Mouse (Mus musculus): Measurements from ENCODE around the gene Traf1. TPM values are rescaled to one million over a fixed set of nuclear protein-coding genes. Genes with fewer than 3 reads are reported as not detected.

The Traf1 gene
- polyA plus RNA-seq, 1 experiment from 2014 or later: 18.6 TPM

DNA sequence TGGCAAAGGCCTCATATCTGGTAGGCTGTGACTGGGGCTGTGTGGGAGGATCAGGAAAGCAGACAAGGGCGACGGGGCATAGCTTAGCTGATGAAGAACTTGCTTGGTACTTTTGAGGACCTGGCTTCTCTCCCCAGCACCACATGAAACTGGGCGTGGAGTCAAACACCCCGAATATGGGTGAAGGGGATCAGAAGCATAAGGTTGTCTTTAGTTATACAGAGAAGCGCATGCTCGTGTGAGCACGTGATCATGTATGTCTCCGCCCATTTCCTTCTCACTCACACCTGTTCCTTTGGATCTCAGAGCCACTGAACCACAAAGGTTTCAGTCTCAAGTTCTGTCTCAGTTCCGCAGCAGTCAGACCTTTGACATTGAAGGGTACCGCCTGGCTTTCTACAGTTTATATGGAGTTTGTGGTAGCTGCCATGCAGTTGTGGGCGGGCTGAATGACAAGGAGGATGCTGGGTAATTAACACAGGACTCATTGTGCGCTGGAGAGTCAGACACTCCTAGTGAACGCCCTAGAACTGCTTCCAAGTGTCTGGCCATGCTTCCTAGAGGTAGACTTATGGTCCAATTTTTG is 1.9 kb upstream of the Traf1 start:
- Histone ChIP-seq H3K27ac (peak overlapping the region; percentile 48; the same call in 1 of the 2 replicates), H3K27me3 (ENCODE audit: insufficient read depth, low read length) (no peaks in the 10 kb centered on the region), H3K4me3 (replicated peaks; ENCODE audit: low read depth, low read length) (no peak overlapping the region), H3K9ac (ENCODE audit: low read depth, low read length) (no peak overlapping the region), H3K4me2 (ENCODE audit: low read length) (peak overlapping the region; percentile 14; the same call in 1 of the 2 replicates), H3K9me3 (replicated peaks; ENCODE audit: low read length) (no peaks in the 10 kb centered on the region), H3K4me1 (replicated peaks; ENCODE audit: insufficient read depth, low read length) (peaks cover 16% of the 10 kb centered on the region; the same call in 1 of the 2 replicates), H3K36me3 (ENCODE audit: insufficient read depth, low read length) (no peaks in the 10 kb centered on the region)
- 49% methylated on average over 13 of the region's 13 CpGs for WGBS
- DNase-seq (ENCODE audit: low spot score) (peak; percentile 83), ATAC-seq (replicated peaks; ENCODE audit: low FRiP score, low read depth) (peak; percentile 69)
- no peak for TF ChIP-seq CTCF (IDR thresholded peaks at IDR 0.05; ENCODE audit: low read depth)

DNA sequence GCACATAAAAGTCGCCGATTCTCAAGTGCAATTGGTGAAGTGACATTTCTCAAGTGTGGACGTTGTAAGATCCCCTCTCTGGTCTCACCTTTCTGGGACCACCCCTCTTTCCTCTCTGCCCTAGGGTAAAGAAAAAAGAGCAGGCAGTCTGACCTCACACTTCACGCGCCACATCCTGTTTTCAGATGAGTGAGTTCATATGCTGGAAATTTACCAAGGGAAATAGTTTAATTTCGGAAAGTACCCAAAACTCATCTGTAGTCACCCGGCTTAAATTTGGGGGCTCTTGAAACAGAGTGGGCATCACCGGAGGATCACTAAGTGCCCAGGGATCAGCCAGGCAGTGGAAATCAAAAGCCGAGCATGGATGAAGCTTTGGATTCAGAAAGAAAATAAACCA is 1.3 kb upstream of the Traf1 start:
- H3K27me3 ChIP-seq (ENCODE audit: insufficient read depth, low read length): no peaks in the 10 kb centered on the region
- H3K4me3 ChIP-seq (replicated peaks; ENCODE audit: low read depth, low read length): no peak overlapping the region
- WGBS: 44% methylated on average over 9 of the region's 9 CpGs
- no peaks in the 10 kb centered on the region for H3K9me3 ChIP-seq (replicated peaks; ENCODE audit: low read length)
- H3K36me3 ChIP-seq (ENCODE audit: insufficient read depth, low read length): no peaks in the 10 kb centered on the region
- ATAC-seq (replicated peaks; ENCODE audit: low FRiP score, low read depth) (no peak), DNase-seq (ENCODE audit: low spot score) (no peak)
- no peak overlapping the region for H3K9ac ChIP-seq (ENCODE audit: low read depth, low read length)
- H3K4me2 ChIP-seq (ENCODE audit: low read length): no peak overlapping the region
- no peak for TF ChIP-seq CTCF (IDR thresholded peaks at IDR 0.05; ENCODE audit: low read depth)
- H3K4me1 ChIP-seq (replicated peaks; ENCODE audit: insufficient read depth, low read length): peaks cover 16% of the 10 kb centered on the region; the same call in 1 of the 2 replicates
- peak overlapping the region; percentile 48; the same call in 1 of the 2 replicates for H3K27ac ChIP-seq

DNA sequence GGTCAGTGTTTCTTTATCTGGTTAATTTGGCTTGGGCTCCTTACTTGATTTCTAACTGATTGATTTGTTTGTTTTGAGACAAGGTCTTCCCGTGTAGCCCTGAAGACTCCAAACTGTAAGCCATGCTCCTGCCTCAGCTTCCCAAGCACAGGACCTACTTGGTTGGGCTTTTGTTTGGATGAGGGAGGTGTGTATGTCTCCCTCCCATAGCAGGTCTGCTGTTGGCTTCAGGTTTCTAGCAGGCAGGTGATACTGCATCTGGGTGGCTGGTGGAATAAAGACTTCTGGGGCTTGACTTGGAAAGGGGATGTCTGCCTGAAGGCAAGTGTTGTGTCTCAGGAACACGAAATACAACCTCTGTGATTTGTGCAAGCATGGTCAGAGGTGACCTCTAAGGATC is 639 bp upstream of the Traf1 start:
- Histone ChIP-seq H3K9me3 (replicated peaks; ENCODE audit: low read length) (no peaks in the 10 kb centered on the region), H3K4me2 (ENCODE audit: low read length) (no peak overlapping the region), H3K27me3 (ENCODE audit: insufficient read depth, low read length) (no peaks in the 10 kb centered on the region), H3K36me3 (ENCODE audit: insufficient read depth, low read length) (no peaks in the 10 kb centered on the region), H3K9ac (ENCODE audit: low read depth, low read length) (no peak overlapping the region), H3K4me1 (replicated peaks; ENCODE audit: insufficient read depth, low read length) (peaks cover 16% of the 10 kb centered on the region; the same call in 1 of the 2 replicates), H3K4me3 (replicated peaks; ENCODE audit: low read depth, low read length) (no peak overlapping the region), H3K27ac (no peak overlapping the region)
- WGBS: 78% methylated on average over 2 of the region's 2 CpGs
- DNase-seq (ENCODE audit: low spot score): no peak
- ATAC-seq (replicated peaks; ENCODE audit: low FRiP score, low read depth): no peak
- TF ChIP-seq CTCF (IDR thresholded peaks at IDR 0.05; ENCODE audit: low read depth): no peak

DNA sequence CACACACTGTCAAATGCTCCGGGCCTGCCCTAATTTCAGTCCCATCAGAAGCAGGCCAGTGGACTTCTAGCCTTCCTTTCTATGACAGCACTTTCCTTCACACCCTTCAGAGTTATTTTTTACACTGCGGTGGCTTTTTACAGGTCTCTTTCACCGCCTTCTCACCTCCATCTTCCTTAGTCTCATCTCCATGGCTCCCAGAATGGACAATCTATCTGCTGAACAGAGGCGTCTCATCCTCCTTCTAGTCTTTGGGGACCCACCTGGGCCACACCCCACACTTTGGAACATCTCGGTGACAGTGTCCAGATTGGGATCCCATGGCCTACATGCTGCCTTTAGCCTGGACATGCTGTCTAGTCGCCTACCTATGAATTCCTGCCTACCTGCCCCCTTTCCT is 606 bp downstream of the Traf1 start:
- Histone ChIP-seq H3K4me1 (replicated peaks; ENCODE audit: insufficient read depth, low read length) (peaks cover 16% of the 10 kb centered on the region; the same call in 1 of the 2 replicates), H3K4me3 (replicated peaks; ENCODE audit: low read depth, low read length) (peak overlapping the region; percentile 21), H3K36me3 (ENCODE audit: insufficient read depth, low read length) (no peaks in the 10 kb centered on the region), H3K27ac (0 out of 2 replicates have a peak overlapping the region, but pooled peaks have one; percentile 42), H3K9me3 (replicated peaks; ENCODE audit: low read length) (no peaks in the 10 kb centered on the region), H3K9ac (ENCODE audit: low read depth, low read length) (peak overlapping the region; percentile 40), H3K27me3 (ENCODE audit: insufficient read depth, low read length) (no peaks in the 10 kb centered on the region), H3K4me2 (ENCODE audit: low read length) (peak overlapping the region; percentile 62)
- no peak for TF ChIP-seq CTCF (IDR thresholded peaks at IDR 0.05; ENCODE audit: low read depth)
- no peak for DNase-seq (ENCODE audit: low spot score)
- 62% methylated on average over 6 of the region's 6 CpGs for WGBS
- ATAC-seq (replicated peaks; ENCODE audit: low FRiP score, low read depth): no peak

DNA sequence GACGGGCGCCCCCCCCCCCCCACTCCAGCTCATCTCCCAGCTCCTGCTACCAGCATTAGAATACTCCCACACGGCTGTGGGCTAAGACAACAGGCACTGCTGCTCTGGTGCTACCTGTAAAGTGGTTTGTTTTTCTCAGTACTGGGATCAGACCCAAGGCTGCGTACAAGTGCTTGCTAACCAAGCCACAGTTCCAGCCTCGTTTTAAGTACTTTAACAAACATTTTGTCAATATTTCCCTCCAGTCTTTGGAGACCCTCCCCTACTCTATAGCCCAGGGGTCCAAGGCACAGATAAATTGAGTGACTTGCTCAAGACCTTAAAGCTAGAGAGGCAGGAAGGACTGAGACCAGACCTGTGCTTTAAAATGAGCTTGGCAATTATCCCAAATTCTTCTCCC is 1.1 kb downstream of the Traf1 start:
- no peak overlapping the region for H3K4me3 ChIP-seq (replicated peaks; ENCODE audit: low read depth, low read length)
- no peak overlapping the region for H3K9ac ChIP-seq (ENCODE audit: low read depth, low read length)
- peak overlapping the region; percentile 62 for H3K4me2 ChIP-seq (ENCODE audit: low read length)
- DNase-seq (ENCODE audit: low spot score) (no peak), ATAC-seq (replicated peaks; ENCODE audit: low FRiP score, low read depth) (no peak)
- H3K9me3 ChIP-seq (replicated peaks; ENCODE audit: low read length): no peaks in the 10 kb centered on the region
- 53% methylated on average over 4 of the region's 5 CpGs for WGBS
- H3K4me1 ChIP-seq (replicated peaks; ENCODE audit: insufficient read depth, low read length): peaks cover 15% of the 10 kb centered on the region; the same call in 1 of the 2 replicates
- H3K27me3 ChIP-seq (ENCODE audit: insufficient read depth, low read length): no peaks in the 10 kb centered on the region
- H3K36me3 ChIP-seq (ENCODE audit: insufficient read depth, low read length): no peaks in the 10 kb centered on the region
- TF ChIP-seq CTCF (IDR thresholded peaks at IDR 0.05; ENCODE audit: low read depth): no peak
- no peak overlapping the region for H3K27ac ChIP-seq

DNA sequence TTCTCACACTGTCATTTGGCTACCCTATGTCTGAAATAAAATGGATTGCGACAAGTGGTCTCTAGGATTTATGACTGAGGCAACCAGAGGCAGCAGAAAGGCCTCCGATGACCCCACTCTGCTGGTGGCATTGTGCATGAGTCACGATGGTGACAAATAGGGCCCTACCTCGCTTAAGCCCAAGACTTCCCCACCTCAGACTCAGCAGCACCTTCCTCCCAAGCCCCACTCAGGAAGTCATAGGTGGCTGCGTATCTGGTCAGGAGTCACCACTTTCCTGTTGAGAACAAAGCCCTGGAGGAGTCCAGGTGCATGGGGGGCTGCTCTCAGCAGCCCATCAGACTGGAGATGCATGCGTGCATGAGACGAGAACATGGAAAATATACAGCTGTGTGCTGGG is 3.0 kb downstream of the Traf1 start:
- H3K9me3 ChIP-seq (replicated peaks; ENCODE audit: low read length): no peaks in the 10 kb centered on the region
- no peak for DNase-seq (ENCODE audit: low spot score)
- H3K36me3 ChIP-seq (ENCODE audit: insufficient read depth, low read length): no peaks in the 10 kb centered on the region
- H3K27me3 ChIP-seq (ENCODE audit: insufficient read depth, low read length): no peaks in the 10 kb centered on the region
- no peak for ATAC-seq (replicated peaks; ENCODE audit: low FRiP score, low read depth)
- peaks cover 5% of the 10 kb centered on the region; the same call in 1 of the 2 replicates for H3K4me1 ChIP-seq (replicated peaks; ENCODE audit: insufficient read depth, low read length)
- no peak overlapping the region for H3K27ac ChIP-seq
- no peak overlapping the region for H3K4me2 ChIP-seq (ENCODE audit: low read length)
- WGBS: 80% methylated on average over 7 of the region's 7 CpGs
- H3K4me3 ChIP-seq (replicated peaks; ENCODE audit: low read depth, low read length): no peak overlapping the region
- H3K9ac ChIP-seq (ENCODE audit: low read depth, low read length): no peak overlapping the region
- no peak for TF ChIP-seq CTCF (IDR thresholded peaks at IDR 0.05; ENCODE audit: low read depth)

All from kidney, postnatal 0 days (tissue).